Mouse (Mus musculus): Measurements from ENCODE around the gene Zfp869. TPM values are rescaled to one million over a fixed set of nuclear protein-coding genes. Genes with fewer than 3 reads are reported as not detected.
"Not testable (repeated sequence)": the region's sequence is repeated elsewhere in the genome, so short reads cannot be mapped to it uniquely, and the experiment has no call there.

Gene Zfp869
- polyA plus RNA-seq, 1 experiment from 2014 or later = 31.0 TPM

DNA sequence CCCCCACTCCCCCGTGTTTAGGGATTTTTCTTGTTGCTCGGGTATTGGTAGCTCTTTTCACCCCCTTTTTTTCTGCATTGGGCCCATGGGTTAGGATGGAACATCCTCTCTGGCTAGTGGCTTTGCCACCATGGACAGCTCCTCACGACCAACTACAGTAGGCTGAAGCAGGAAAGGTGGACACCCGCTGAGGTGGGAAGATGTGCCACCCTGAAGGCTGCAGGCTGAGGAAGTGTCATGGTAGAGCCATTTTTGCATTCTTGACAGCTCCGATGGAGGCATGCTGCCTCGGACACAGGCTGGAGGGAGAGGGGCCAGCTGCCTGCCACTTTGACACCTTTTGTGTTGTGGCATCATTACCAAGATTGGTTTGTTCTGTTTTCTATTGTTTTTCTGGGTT is 8.7 kb downstream of the Zfp869 start:
- Histone ChIP-seq H3K4me1 (no peaks in the 10 kb centered on the region), H3K9me3 (peaks cover under 1% of the 10 kb centered on the region), H3K9ac (no peak overlapping the region), H3K4me3 (no peak overlapping the region), H3K27ac (no peak overlapping the region), H3K27me3 (no peaks in the 10 kb centered on the region), H3K36me3 (peaks cover 48% of the 10 kb centered on the region), H3K4me2 (no peak overlapping the region)
- ATAC-seq (ENCODE audit: insufficient number of reproducible peaks, insufficient read depth, low FRiP score, low TSS enrichment, low read depth) = no peak
- WGBS = 77% methylated on average over 6 of the region's 6 CpGs

DNA sequence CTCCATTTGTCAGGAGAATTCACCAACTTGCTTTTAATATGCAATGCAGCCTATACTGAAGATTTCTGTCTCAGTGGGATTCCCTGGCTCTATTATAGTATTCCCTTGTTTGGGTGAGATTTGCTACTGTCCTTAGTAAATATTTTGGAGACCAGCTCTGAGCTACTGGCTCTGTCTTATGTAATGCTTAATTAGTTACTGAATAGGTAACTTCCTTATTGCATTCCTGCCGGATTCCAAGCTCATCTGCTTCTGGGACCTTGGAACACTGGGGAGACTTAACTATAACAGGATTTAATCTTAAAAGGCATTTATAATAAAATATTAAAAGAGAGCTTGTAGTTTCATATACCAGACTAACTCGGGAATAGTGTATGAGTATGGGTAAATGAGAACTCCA is 45.5 kb downstream of the Zfp869 start:
- H3K4me1 ChIP-seq; ATAC-seq (ENCODE audit: insufficient number of reproducible peaks, insufficient read depth, low FRiP score, low TSS enrichment, low read depth); H3K9ac ChIP-seq; H3K4me2 ChIP-seq; H3K27ac ChIP-seq; H3K4me3 ChIP-seq; H3K27me3 ChIP-seq: not testable (repeated sequence)
- Histone ChIP-seq H3K36me3 (peaks cover 32% of the 10 kb centered on the region), H3K9me3 (peaks cover 10% of the 10 kb centered on the region; the same call in 1 of the 2 replicates)
- 73% methylated on average over 2 of the region's 2 CpGs for WGBS

DNA sequence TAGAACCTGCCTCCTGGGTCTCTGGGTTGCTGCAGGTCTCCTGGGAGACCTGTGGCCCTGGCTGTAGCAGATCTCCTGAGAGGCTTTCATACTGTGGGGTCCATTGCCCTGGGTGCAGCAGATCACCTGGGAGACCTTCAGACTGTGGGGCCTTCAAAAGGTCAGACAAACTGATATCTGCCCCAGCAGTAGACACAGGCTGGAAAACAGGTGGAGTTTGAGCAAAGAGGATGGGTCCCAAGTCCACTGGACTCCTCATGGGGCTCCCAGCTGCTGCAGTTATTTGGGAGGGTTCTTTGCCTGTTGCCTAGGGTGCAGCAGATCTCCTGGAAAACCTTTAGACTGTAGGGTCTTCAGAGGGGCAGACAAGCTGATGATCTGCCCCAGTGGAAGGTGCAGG is 49.2 kb downstream of the Zfp869 start:
- no peak overlapping the region for H3K4me3 ChIP-seq
- H3K27me3 ChIP-seq = no peaks in the 10 kb centered on the region
- H3K4me2 ChIP-seq = no peak overlapping the region
- peaks cover 47% of the 10 kb centered on the region for H3K36me3 ChIP-seq
- H3K9ac ChIP-seq = no peak overlapping the region
- H3K9me3 ChIP-seq = peaks cover 7% of the 10 kb centered on the region
- H3K4me1 ChIP-seq = no peaks in the 10 kb centered on the region
- ATAC-seq (ENCODE audit: insufficient number of reproducible peaks, insufficient read depth, low FRiP score, low TSS enrichment, low read depth) = no peak
- no peak overlapping the region for H3K27ac ChIP-seq

Other genes with a start within 250 kb of the Zfp869 start
- gene Gm7697, start 187.7 kb downstream of the Zfp869 start, polyA plus RNA-seq (2015; fragmentation: Nextera tagmentation; extraction: Ambion mirVana) = not detected in 2 replicates
- 27.6 and 30.4 TPM in 2 replicates for gene Zfp868, start 85.2 kb downstream of the Zfp869 start, polyA plus RNA-seq (2015; fragmentation: Nextera tagmentation; extraction: Ambion mirVana)
- gene Zfp964, start 56.2 kb downstream of the Zfp869 start, polyA plus RNA-seq (2015; fragmentation: Nextera tagmentation; extraction: Ambion mirVana) = 2.6 and 3.8 TPM in 2 replicates
- gene Zfp963, start 39.2 kb upstream of the Zfp869 start, polyA plus RNA-seq (2015; fragmentation: Nextera tagmentation; extraction: Ambion mirVana) = 6.9 and 8.9 TPM in 2 replicates
- not detected in 2 replicates for gene Gm20422, start 64.2 kb upstream of the Zfp869 start, polyA plus RNA-seq (2015; fragmentation: Nextera tagmentation; extraction: Ambion mirVana)
- 46.5 and 48.1 TPM in 2 replicates for gene Atp13a1, start 80.4 kb upstream of the Zfp869 start, polyA plus RNA-seq (2015; fragmentation: Nextera tagmentation; extraction: Ambion mirVana)
- 39.4 and 41.6 TPM in 2 replicates for gene Zfp866, start 80.5 kb upstream of the Zfp869 start, polyA plus RNA-seq (2015; fragmentation: Nextera tagmentation; extraction: Ambion mirVana)
- gene Gmip, start 98.0 kb upstream of the Zfp869 start, polyA plus RNA-seq (2015; fragmentation: Nextera tagmentation; extraction: Ambion mirVana) = 10.3 and 11.0 TPM in 2 replicates
- 0.55 and 0.58 TPM in 2 replicates for gene Lpar2, start 111.7 kb upstream of the Zfp869 start, polyA plus RNA-seq (2015; fragmentation: Nextera tagmentation; extraction: Ambion mirVana)
- 8.7 and 9.7 TPM in 2 replicates for gene Pbx4, start 121.8 kb upstream of the Zfp869 start, polyA plus RNA-seq (2015; fragmentation: Nextera tagmentation; extraction: Ambion mirVana)
- 0.96 and 1.1 TPM in 2 replicates for gene Cilp2, start 177.0 kb upstream of the Zfp869 start, polyA plus RNA-seq (2015; fragmentation: Nextera tagmentation; extraction: Ambion mirVana)
- gene Tssk6, start 191.5 kb upstream of the Zfp869 start, polyA plus RNA-seq (2015; fragmentation: Nextera tagmentation; extraction: Ambion mirVana) = 4.5 and 4.7 TPM in 2 replicates
- gene Ndufa13, start 191.8 kb upstream of the Zfp869 start, polyA plus RNA-seq (2015; fragmentation: Nextera tagmentation; extraction: Ambion mirVana) = 178 and 184 TPM in 2 replicates
- 3.6 TPM in 2 replicates for gene Yjefn3, start 192.0 kb upstream of the Zfp869 start, polyA plus RNA-seq (2015; fragmentation: Nextera tagmentation; extraction: Ambion mirVana)

Data from embryonic facial prominence, embryonic 13.5 days (tissue).